Mouse (Mus musculus): ENCODE measurements around the gene Slc44a5. TPM values are rescaled to one million over a fixed set of nuclear protein-coding genes. Genes with fewer than 3 reads are reported as not detected.

Gene Slc44a5
- total RNA-seq, 1 experiment: 0.09 TPM

DNA sequence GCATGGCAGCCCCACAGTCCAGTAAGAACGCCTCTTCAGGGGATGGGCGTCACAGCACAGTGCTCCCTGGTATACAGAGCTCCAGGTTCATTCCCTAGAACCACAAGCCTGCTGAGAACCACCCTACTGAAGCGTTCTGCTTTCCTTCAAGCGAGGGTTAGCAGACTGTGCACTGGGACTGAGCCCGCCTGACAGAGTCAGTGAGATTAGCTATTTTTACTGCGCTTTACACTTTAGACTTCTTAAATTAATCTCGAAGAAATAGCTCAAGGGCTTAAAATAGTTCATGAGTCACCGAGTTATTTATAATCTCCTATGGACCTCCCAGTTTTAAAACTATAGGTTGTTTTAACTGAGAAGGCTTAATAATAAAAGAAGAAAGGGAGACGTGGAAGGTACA is 37.4 kb upstream of the Slc44a5 start:
- H3K36me3 ChIP-seq (ENCODE audit: control insufficient read depth, insufficient read depth, low read length, poor library complexity, severe bottlenecking): peaks cover 43% of the 10 kb centered on the region
- H3K4me3 ChIP-seq (ENCODE audit: insufficient read depth in 1 of 2, low read depth in 1 of 2, low read length in 2 of 2, poor library complexity in 1 of 2, severe bottlenecking in 1 of 2): no peak overlapping the region
- in situ Hi-C loops (cut with MboI; ENCODE audit: low sequenced_read_pairs in 2 of 2, unreplicated experiment in 2 of 2): no loop called here
- DNase-seq (ENCODE audit: low read depth, low spot score): no peak
- no peaks in the 10 kb centered on the region for H3K9me3 ChIP-seq (ENCODE audit: control insufficient read depth, insufficient read depth, low read depth, low read length)
- H3K9ac ChIP-seq (ENCODE audit: insufficient read depth, low read depth, low read length, poor library complexity, severe bottlenecking): no peak overlapping the region
- H3K27ac ChIP-seq (ENCODE audit: insufficient read depth, low read depth, low read length, poor library complexity, severe bottlenecking): no peak overlapping the region
- TF ChIP-seq MAFK (IDR thresholded peaks at IDR 0.05; ENCODE audit: insufficient read depth, low read depth, low read length) (no peak), ZC3H11A (IDR thresholded peaks at IDR 0.05; ENCODE audit: borderline replicate concordance, low read depth, low read length) (no peak), CHD2 (IDR thresholded peaks at IDR 0.05; ENCODE audit: low read depth, low read length) (no peak), HCFC1 (IDR thresholded peaks at IDR 0.05; ENCODE audit: borderline replicate concordance, insufficient read depth, low read length) (no peak), ZNF384 (IDR thresholded peaks at IDR 0.05; ENCODE audit: low read depth, low read length) (no peak)
- peaks cover 8% of the 10 kb centered on the region in 2 experiments for H3K4me1 ChIP-seq (ENCODE audit: control insufficient read depth in 2 of 2, insufficient read depth in 2 of 2, low read length in 2 of 2, poor library complexity in 1 of 2)

DNA sequence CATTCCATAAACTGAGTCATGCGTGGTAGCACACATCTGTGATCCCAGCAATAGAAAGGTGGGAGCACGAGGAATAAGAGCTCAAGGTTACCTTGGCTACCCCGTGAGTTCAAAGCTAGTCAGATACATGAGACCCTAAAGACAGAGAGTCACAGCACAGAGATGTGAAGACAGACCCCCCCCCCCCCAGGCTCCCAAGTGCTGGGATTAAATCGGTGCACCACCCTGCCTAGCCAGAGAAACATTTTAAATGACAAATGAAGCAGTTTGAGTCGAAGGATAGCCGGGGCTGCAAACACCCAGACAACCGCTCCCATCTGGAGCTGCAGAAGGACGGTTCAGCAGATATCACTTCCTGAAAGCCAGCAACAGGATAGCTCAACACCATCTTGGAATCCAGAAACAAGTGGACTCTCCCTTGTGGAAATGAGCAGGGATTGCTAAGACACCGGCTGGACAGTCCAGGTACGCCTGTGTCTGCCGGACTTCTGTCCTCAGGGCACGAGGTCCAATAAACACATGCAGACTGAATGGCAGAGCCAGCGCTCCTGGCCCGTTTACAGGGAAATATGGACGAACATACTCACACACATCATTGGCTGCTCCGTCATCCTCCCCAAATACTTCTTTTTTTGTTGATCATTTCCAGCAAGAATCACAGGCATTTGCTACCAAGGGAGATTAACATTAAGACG is 36.0 kb upstream of the Slc44a5 start:
- no peak overlapping the region for H3K4me3 ChIP-seq (ENCODE audit: insufficient read depth in 1 of 2, low read depth in 1 of 2, low read length in 2 of 2, poor library complexity in 1 of 2, severe bottlenecking in 1 of 2)
- TF ChIP-seq MAFK (IDR thresholded peaks at IDR 0.05; ENCODE audit: insufficient read depth, low read depth, low read length): no peak
- peaks cover 36% of the 10 kb centered on the region for H3K36me3 ChIP-seq (ENCODE audit: control insufficient read depth, insufficient read depth, low read length, poor library complexity, severe bottlenecking)
- no peak overlapping the region for H3K9ac ChIP-seq (ENCODE audit: insufficient read depth, low read depth, low read length, poor library complexity, severe bottlenecking)
- H3K27ac ChIP-seq (ENCODE audit: insufficient read depth, low read depth, low read length, poor library complexity, severe bottlenecking): peak overlapping the region; percentile 27; the same call in 1 of the 2 replicates
- in situ Hi-C loops (cut with MboI; ENCODE audit: low sequenced_read_pairs in 2 of 2, unreplicated experiment in 2 of 2): no loop called here
- peaks cover 8 to 10% of the 10 kb centered on the region in 2 experiments for H3K4me1 ChIP-seq (ENCODE audit: control insufficient read depth in 2 of 2, insufficient read depth in 2 of 2, low read length in 2 of 2, poor library complexity in 1 of 2)
- no peak for DNase-seq (ENCODE audit: low read depth, low spot score)
- no peaks in the 10 kb centered on the region for H3K9me3 ChIP-seq (ENCODE audit: control insufficient read depth, insufficient read depth, low read depth, low read length)

DNA sequence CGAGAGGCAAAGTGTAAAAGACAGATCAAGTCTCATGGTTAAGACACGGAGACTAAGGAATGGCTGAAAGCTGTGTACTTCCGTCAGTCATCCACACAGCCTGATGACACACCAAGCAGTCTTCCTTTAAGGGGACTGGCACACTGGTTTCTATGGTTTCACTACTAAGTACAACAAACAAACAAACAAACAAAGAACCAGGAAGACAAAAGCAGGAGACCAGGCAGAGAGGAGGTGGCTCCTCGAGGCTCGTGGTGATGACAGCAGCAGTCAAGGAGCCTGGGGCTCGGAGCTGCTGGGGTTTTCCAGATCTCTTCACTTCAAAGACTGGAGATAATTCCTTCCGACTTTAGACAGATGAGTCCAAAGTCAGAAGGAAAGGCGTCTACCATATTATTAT is 33.2 kb upstream of the Slc44a5 start:
- in situ Hi-C loops (cut with MboI; ENCODE audit: low sequenced_read_pairs in 2 of 2, unreplicated experiment in 2 of 2): no loop called here
- Histone ChIP-seq H3K27ac (ENCODE audit: insufficient read depth, low read depth, low read length, poor library complexity, severe bottlenecking) (no peak overlapping the region), H3K36me3 (ENCODE audit: control insufficient read depth, insufficient read depth, low read length, poor library complexity, severe bottlenecking) (peaks cover 22% of the 10 kb centered on the region), H3K4me1 (ENCODE audit: control insufficient read depth in 2 of 2, insufficient read depth in 2 of 2, low read length in 2 of 2, poor library complexity in 1 of 2) (peaks cover 10% of the 10 kb centered on the region in 2 experiments), H3K9me3 (ENCODE audit: control insufficient read depth, insufficient read depth, low read depth, low read length) (no peaks in the 10 kb centered on the region), H3K4me3 (ENCODE audit: insufficient read depth in 1 of 2, low read depth in 1 of 2, low read length in 2 of 2, poor library complexity in 1 of 2, severe bottlenecking in 1 of 2) (no peak overlapping the region), H3K9ac (ENCODE audit: insufficient read depth, low read depth, low read length, poor library complexity, severe bottlenecking) (no peak overlapping the region)
- DNase-seq (ENCODE audit: low read depth, low spot score): no peak
- TF ChIP-seq ZNF384 (IDR thresholded peaks at IDR 0.05; ENCODE audit: low read depth, low read length): no peak

DNA sequence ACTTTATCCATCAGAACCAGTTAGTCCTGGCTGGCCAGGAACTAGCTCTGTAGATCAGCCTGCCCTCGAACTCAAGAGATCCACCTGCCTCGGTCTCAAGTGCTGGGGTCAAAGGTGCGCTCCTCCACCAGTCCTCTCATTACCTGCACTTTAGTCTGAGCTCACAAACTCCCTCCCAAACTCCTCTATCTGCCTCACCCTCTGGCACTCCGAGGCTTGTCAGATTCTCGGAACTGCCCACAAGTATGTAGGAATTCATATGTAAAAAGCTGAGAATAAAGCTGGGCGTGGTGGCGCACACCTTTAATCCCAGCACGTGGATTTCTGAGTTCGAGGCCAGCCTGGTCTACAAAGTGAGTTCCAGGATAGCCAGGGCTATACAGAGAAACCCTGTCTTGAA is 32.8 kb upstream of the Slc44a5 start:
- TF ChIP-seq MAFK (IDR thresholded peaks at IDR 0.05; ENCODE audit: insufficient read depth, low read depth, low read length): no peak
- no peak for TF ChIP-seq ZNF384 (IDR thresholded peaks at IDR 0.05; ENCODE audit: low read depth, low read length)
- no peak for TF ChIP-seq ZC3H11A (IDR thresholded peaks at IDR 0.05; ENCODE audit: borderline replicate concordance, low read depth, low read length)
- TF ChIP-seq CHD2 (IDR thresholded peaks at IDR 0.05; ENCODE audit: low read depth, low read length): no peak
- TF ChIP-seq HCFC1 (IDR thresholded peaks at IDR 0.05; ENCODE audit: borderline replicate concordance, insufficient read depth, low read length): no peak
- no peak overlapping the region for H3K27ac ChIP-seq (ENCODE audit: insufficient read depth, low read depth, low read length, poor library complexity, severe bottlenecking)
- no peak for DNase-seq (ENCODE audit: low read depth, low spot score)
- in situ Hi-C loops (cut with MboI; ENCODE audit: low sequenced_read_pairs in 2 of 2, unreplicated experiment in 2 of 2): no loop called here
- no peak overlapping the region for H3K4me3 ChIP-seq (ENCODE audit: insufficient read depth in 1 of 2, low read depth in 1 of 2, low read length in 2 of 2, poor library complexity in 1 of 2, severe bottlenecking in 1 of 2)
- peaks cover 19% of the 10 kb centered on the region for H3K36me3 ChIP-seq (ENCODE audit: control insufficient read depth, insufficient read depth, low read length, poor library complexity, severe bottlenecking)
- H3K4me1 ChIP-seq (ENCODE audit: control insufficient read depth in 2 of 2, insufficient read depth in 2 of 2, low read length in 2 of 2, poor library complexity in 1 of 2): peaks cover 10% of the 10 kb centered on the region in 2 experiments
- H3K9me3 ChIP-seq (ENCODE audit: control insufficient read depth, insufficient read depth, low read depth, low read length): no peaks in the 10 kb centered on the region
- H3K9ac ChIP-seq (ENCODE audit: insufficient read depth, low read depth, low read length, poor library complexity, severe bottlenecking): no peak overlapping the region

DNA sequence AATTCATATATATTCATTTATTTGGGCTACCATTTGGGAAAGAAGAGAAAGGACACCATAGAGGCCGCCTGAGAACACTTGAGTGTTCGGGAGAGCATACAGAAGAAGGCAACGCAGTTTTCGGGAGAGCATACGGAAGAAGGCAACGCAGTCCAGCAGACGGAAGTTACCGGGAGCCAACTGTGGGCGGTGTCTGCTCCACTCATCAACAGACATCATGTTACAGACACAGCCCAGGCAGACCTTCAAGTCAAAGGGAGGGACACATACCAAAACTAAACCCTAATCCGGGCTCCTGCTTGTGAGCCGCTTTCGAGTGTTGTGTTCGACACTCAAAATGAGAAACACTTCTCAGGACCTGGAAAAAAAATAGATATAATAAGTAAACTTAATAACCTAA is 31.6 kb upstream of the Slc44a5 start:
- no peak for TF ChIP-seq ZNF384 (IDR thresholded peaks at IDR 0.05; ENCODE audit: low read depth, low read length)
- H3K9me3 ChIP-seq (ENCODE audit: control insufficient read depth, insufficient read depth, low read depth, low read length): no peaks in the 10 kb centered on the region
- peaks cover 16% of the 10 kb centered on the region for H3K36me3 ChIP-seq (ENCODE audit: control insufficient read depth, insufficient read depth, low read length, poor library complexity, severe bottlenecking)
- peak overlapping the region in 1 of 2 experiments; percentile 14; a peak in 1 of 4 replicates for H3K4me3 ChIP-seq (ENCODE audit: insufficient read depth in 1 of 2, low read depth in 1 of 2, low read length in 2 of 2, poor library complexity in 1 of 2, severe bottlenecking in 1 of 2)
- peak overlapping the region; percentile 35; the same call in 1 of the 2 replicates for H3K9ac ChIP-seq (ENCODE audit: insufficient read depth, low read depth, low read length, poor library complexity, severe bottlenecking)
- H3K27ac ChIP-seq (ENCODE audit: insufficient read depth, low read depth, low read length, poor library complexity, severe bottlenecking): peak overlapping the region; percentile 16; the same call in 1 of the 2 replicates
- H3K4me1 ChIP-seq (ENCODE audit: control insufficient read depth in 2 of 2, insufficient read depth in 2 of 2, low read length in 2 of 2, poor library complexity in 1 of 2): peaks cover 8 to 10% of the 10 kb centered on the region in 2 experiments
- no peak for DNase-seq (ENCODE audit: low read depth, low spot score)
- in situ Hi-C loops (cut with MboI; ENCODE audit: low sequenced_read_pairs in 2 of 2, unreplicated experiment in 2 of 2): no loop called here
